Mouse (Mus musculus) limb, embryonic 15.5 days (tissue): Measurements from ENCODE around the gene Naga. TPM values are rescaled to one million over a fixed set of nuclear protein-coding genes. Genes with fewer than 3 reads are reported as not detected.
A peak's percentile ranks its signal among the peaks of the same experiment; 100 is the strongest.

Source experiments
- ATAC-seq: fragments of 200-750 bp; cut with Nextera tagmentation; 2 replicates; pipeline ENCODE4 v1.8.0; 2017; ENCODE audit warnings: low read depth, moderate TSS enrichment; ENCODE audit not compliant: insufficient number of reproducible peaks, low FRiP score, low TSS enrichment
- H3K27ac ChIP-seq: fragments of 300-500 bp; sonication (generic); 2 replicates; pipeline ENCODE4 v1.5.1; 2015; ENCODE audit warnings: moderate library complexity, mild to moderate bottlenecking, inconsistent platforms
- H3K27me3 ChIP-seq: fragments of 300-500 bp; sonication (generic); 2 replicates; pipeline ENCODE4 v1.6.1; 2015; ENCODE audit warnings: inconsistent platforms
- H3K36me3 ChIP-seq: fragments of 300-500 bp; sonication (generic); 2 replicates; pipeline ENCODE4 v1.6.1; 2015; ENCODE audit warnings: inconsistent platforms
- H3K4me1 ChIP-seq: fragments of 300-500 bp; sonication (generic); 2 replicates; pipeline ENCODE4 v1.6.1; 2015; ENCODE audit warnings: inconsistent platforms
- H3K4me2 ChIP-seq: fragments of 300-500 bp; sonication (generic); 2 replicates; pipeline ENCODE4 v1.6.1; 2015; ENCODE audit warnings: mild to moderate bottlenecking, inconsistent platforms
- H3K4me3 ChIP-seq: fragments of 300-500 bp; sonication (generic); 2 replicates; pipeline ENCODE4 v1.5.1; 2015; ENCODE audit warnings: mild to moderate bottlenecking, inconsistent platforms
- H3K9ac ChIP-seq: fragments of 300-500 bp; sonication (generic); 2 replicates; pipeline ENCODE4 v1.6.1; 2015; ENCODE audit warnings: inconsistent platforms
- H3K9me3 ChIP-seq: fragments of 300-500 bp; sonication (generic); 2 replicates; pipeline ENCODE4 v1.6.1; 2016; ENCODE audit warnings: inconsistent platforms
- WGBS: fragments of 180-500 bp; shearing (Covaris S2); methylation state at CpG from one replicate; pipeline ENCODE4 v1.1.7; 2015; 5-methylcytosine and 5-hydroxymethylcytosine counted together
- polyA plus RNA-seq: library from polyadenylated mRNA; unstranded; fragments of >200 nt; fragmentation: Nextera tagmentation; extraction: Ambion mirVana; gene quantifications from 2 replicates; pipeline ENCODE4 v1.2.1, GENCODE M21; 2015

Naga gene
- polyA plus RNA-seq, 1 experiment from 2014 or later, result 56.6 TPM

GRCm38 (mm10) chr15:82342543-82342935 is 3.8 kb upstream of the Naga start:
- H3K27ac ChIP-seq, result peak overlapping the region; percentile 87; the same call in 1 of the 2 replicates
- no peaks in the 10 kb centered on the region for H3K9me3 ChIP-seq
- H3K27me3 ChIP-seq, result no peaks in the 10 kb centered on the region
- peak overlapping the region; percentile 57; the same call in 1 of the 2 replicates for H3K4me3 ChIP-seq
- 64% methylated on average over 5 of the region's 5 CpGs for WGBS
- peaks cover 10% of the 10 kb centered on the region; the same call in 1 of the 2 replicates for H3K36me3 ChIP-seq
- no peak overlapping the region for H3K9ac ChIP-seq
- ATAC-seq, result no peak
- no peak overlapping the region; the same call in 1 of the 2 replicates for H3K4me2 ChIP-seq
- peaks cover 52% of the 10 kb centered on the region for H3K4me1 ChIP-seq

DNA sequence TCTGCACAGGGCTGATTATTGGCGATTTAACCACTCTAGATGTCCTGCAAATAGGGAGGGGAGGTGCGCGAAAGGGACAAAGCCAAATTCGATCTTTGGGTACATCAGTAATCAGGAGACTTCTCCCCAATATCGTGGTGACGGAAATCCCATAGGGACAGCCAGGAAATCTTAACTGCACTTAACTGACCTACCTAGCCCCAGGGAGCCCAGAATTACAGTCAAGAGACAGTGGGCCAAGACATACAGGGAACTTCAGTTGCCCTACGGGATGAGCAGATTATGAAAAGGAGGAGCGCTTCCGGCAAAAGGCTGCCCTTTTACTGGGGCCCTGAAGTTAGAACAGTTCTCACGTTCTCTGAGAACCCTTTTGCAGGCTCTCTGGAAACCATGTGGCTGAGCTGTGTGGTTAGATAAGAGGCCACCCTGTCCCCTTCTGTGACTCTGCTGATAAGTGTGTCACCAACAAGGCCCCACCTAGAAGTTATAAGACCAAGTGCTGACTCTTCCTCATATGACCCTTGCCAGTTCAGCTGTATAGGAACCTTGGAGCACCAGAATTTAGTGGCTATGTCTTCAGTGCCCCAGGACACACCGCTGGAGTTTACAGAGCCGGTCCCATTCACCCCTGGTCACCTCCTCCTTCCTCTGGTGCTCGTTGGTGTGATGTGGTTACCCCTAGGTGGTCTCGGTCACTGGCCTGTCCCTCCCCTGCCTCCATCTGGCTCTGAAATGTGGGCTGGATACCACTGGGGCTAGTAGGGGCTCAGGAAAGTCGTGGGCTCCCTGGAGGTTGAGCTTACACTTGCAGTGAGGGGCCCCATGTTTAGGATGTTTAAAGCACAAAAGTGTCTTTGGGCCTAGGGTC is 3.2 kb upstream of the Naga start:
- Histone ChIP-seq H3K27me3 (no peaks in the 10 kb centered on the region), H3K27ac (peak overlapping the region; percentile 87), H3K4me1 (peaks cover 52% of the 10 kb centered on the region), H3K4me2 (peak overlapping the region; percentile 72), H3K4me3 (peak overlapping the region; percentile 57), H3K36me3 (peaks cover 10% of the 10 kb centered on the region; the same call in 1 of the 2 replicates), H3K9ac (peak overlapping the region; percentile 70; the same call in 1 of the 2 replicates), H3K9me3 (no peaks in the 10 kb centered on the region)
- ATAC-seq, result no peak
- 46% methylated on average over 15 of the region's 15 CpGs for WGBS

- Histone ChIP-seq H3K9me3 (no peaks in the 10 kb centered on the region), H3K36me3 (peaks cover 19% of the 10 kb centered on the region), H3K4me1 (peaks cover 51% of the 10 kb centered on the region), H3K27ac (peak overlapping the region; percentile 87), H3K9ac (peak overlapping the region; percentile 70), H3K4me2 (peak overlapping the region; percentile 72), H3K4me3 (peak overlapping the region; percentile 57), H3K27me3 (no peaks in the 10 kb centered on the region)
- no peak for ATAC-seq
- WGBS, result 2% methylated on average over 40 of the region's 40 CpGs
Observed at GRCm38 (mm10) chr15:82341036-82341501, 2.3 kb upstream of the Naga start.

- 46% methylated on average over 21 of the region's 21 CpGs for WGBS
- no peak for ATAC-seq
- Histone ChIP-seq H3K4me3 (peak overlapping the region; percentile 57), H3K4me2 (peak overlapping the region; percentile 72), H3K27me3 (no peaks in the 10 kb centered on the region), H3K27ac (peak overlapping the region; percentile 87), H3K9me3 (no peaks in the 10 kb centered on the region), H3K9ac (peak overlapping the region; percentile 70), H3K36me3 (peaks cover 24% of the 10 kb centered on the region), H3K4me1 (peaks cover 51% of the 10 kb centered on the region)
Observed at GRCm38 (mm10) chr15:82340414-82341035, 1.8 kb upstream of the Naga start.

DNA sequence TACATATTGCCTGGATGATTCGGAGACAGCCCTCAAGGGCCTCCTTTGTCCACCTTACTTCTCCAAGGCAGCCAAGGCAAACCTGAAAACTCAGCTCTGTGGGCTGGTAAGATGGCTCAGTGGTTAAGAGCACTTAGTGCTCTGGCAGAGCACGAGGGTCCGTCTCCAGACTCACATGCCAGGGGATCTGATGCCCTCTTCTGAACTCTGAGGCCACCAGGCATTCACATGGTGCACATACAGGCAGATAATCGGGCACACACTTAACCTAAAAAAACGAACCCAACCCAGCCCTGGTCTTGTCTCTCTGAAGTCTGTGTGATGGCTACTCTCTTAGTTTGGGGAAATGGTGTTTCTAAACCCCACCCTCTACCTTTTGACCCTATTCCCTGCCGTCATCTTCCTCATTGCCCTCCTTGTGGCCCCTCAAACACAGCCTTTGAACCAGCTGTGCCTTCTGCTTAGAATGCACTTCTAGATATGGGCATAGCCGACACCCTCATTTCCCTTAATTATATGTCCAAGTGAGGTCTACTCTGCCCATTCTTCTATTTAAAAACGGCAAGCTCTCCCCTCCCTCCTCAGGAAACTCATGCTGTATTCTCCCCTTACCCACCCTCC is 1.0 kb upstream of the Naga start:
- Histone ChIP-seq H3K4me1 (peaks cover 51% of the 10 kb centered on the region), H3K4me3 (no peak overlapping the region), H3K27ac (peak overlapping the region; percentile 87; the same call in 1 of the 2 replicates), H3K4me2 (no peak overlapping the region), H3K9ac (no peak overlapping the region), H3K9me3 (no peaks in the 10 kb centered on the region), H3K27me3 (no peaks in the 10 kb centered on the region), H3K36me3 (peaks cover 31% of the 10 kb centered on the region)
- ATAC-seq, result no peak
- WGBS, result 73% methylated on average over 8 of the region's 8 CpGs

- peaks cover 37% of the 10 kb centered on the region for H3K36me3 ChIP-seq
- peak overlapping the region; percentile 60 for H3K4me3 ChIP-seq
- ATAC-seq, result no peak
- peak overlapping the region; percentile 62 for H3K4me2 ChIP-seq
- H3K9me3 ChIP-seq, result no peaks in the 10 kb centered on the region
- peaks cover 51% of the 10 kb centered on the region for H3K4me1 ChIP-seq
- WGBS, result 56% methylated on average over 10 of the region's 10 CpGs
- peak overlapping the region; percentile 70; the same call in 1 of the 2 replicates for H3K27ac ChIP-seq
- H3K27me3 ChIP-seq, result no peaks in the 10 kb centered on the region
- no peak overlapping the region for H3K9ac ChIP-seq
Observed at GRCm38 (mm10) chr15:82339150-82339549, 425 bp upstream of the Naga start.

DNA sequence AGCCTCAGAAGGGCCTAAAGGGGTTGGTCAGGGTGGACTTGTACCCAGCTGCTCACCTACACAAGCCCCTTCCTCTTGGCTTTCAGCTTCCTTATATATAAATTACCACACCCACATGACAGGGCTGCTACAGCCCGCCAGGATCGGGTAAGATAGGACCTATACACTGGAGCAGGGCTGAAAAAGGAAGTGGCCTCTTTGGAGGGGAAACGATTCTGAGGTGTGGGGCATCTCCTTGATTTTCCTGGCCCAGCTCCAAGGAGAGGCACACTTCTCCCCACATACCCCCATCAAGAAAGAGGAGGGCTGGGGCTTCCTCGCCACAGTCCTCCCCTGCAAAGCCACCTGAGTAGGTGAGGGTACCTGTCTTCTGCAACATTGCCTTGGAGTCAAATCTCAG is 850 bp downstream of the Naga start:
- 18% methylated on average over 4 of the region's 4 CpGs for WGBS
- peak overlapping the region; percentile 70; the same call in 1 of the 2 replicates for H3K27ac ChIP-seq
- H3K4me3 ChIP-seq, result peak overlapping the region; percentile 60
- H3K4me2 ChIP-seq, result peak overlapping the region; percentile 62
- no peak for ATAC-seq
- H3K9ac ChIP-seq, result peak overlapping the region; percentile 53; the same call in 1 of the 2 replicates
- peaks cover 49% of the 10 kb centered on the region for H3K4me1 ChIP-seq
- no peaks in the 10 kb centered on the region for H3K9me3 ChIP-seq
- H3K27me3 ChIP-seq, result no peaks in the 10 kb centered on the region
- H3K36me3 ChIP-seq, result peaks cover 31% of the 10 kb centered on the region

- H3K27ac ChIP-seq, result no peak overlapping the region
- H3K4me2 ChIP-seq, result no peak overlapping the region
- H3K9me3 ChIP-seq, result no peaks in the 10 kb centered on the region
- no peak for ATAC-seq
- no peak overlapping the region for H3K4me3 ChIP-seq
- H3K36me3 ChIP-seq, result peaks cover 38% of the 10 kb centered on the region
- peaks cover 37% of the 10 kb centered on the region for H3K4me1 ChIP-seq
- H3K27me3 ChIP-seq, result no peaks in the 10 kb centered on the region
- no peak overlapping the region for H3K9ac ChIP-seq
- 61% methylated on average over 12 of the region's 12 CpGs for WGBS
Observed at GRCm38 (mm10) chr15:82336629-82337028, 2.1 kb downstream of the Naga start.

GRCm38 (mm10) chr15:82335194-82335593 is 3.5 kb downstream of the Naga start:
- Histone ChIP-seq H3K36me3 (peaks cover 48% of the 10 kb centered on the region), H3K9ac (no peak overlapping the region), H3K4me3 (no peak overlapping the region), H3K27ac (no peak overlapping the region), H3K9me3 (no peaks in the 10 kb centered on the region), H3K4me1 (peaks cover 23% of the 10 kb centered on the region), H3K27me3 (no peaks in the 10 kb centered on the region), H3K4me2 (no peak overlapping the region)
- WGBS, result 97% methylated on average over 4 of the region's 4 CpGs
- no peak for ATAC-seq

DNA sequence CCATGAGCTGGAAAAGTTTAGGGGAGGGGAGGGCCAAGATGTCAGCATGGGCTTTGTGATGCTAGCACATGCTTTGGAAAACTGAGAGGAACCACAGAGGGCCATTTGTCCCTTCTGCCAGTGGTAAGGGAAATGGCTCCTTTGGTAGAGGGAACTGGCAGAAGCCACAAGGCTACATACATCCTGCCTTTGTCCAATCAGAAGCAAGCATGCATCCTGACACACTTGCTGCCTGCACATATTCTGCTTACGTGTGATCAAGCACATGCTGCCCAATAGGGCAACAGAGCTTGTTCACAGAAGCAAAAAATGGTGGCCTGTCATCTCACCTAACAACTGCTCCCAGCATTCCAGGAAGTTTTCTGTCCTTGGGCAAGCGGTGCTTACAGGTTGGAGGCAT is 13.3 kb downstream of the Naga start:
- H3K4me1 ChIP-seq, result no peaks in the 10 kb centered on the region
- H3K4me2 ChIP-seq, result no peak overlapping the region
- no peaks in the 10 kb centered on the region for H3K27me3 ChIP-seq
- H3K9me3 ChIP-seq, result no peaks in the 10 kb centered on the region
- H3K4me3 ChIP-seq, result no peak overlapping the region
- no peak for ATAC-seq
- peaks cover 9% of the 10 kb centered on the region; the same call in 1 of the 2 replicates for H3K36me3 ChIP-seq
- WGBS, result 40% methylated on average over 2 of the region's 2 CpGs
- H3K9ac ChIP-seq, result no peak overlapping the region
- peak overlapping the region; percentile 5; the same call in 1 of the 2 replicates for H3K27ac ChIP-seq

DNA sequence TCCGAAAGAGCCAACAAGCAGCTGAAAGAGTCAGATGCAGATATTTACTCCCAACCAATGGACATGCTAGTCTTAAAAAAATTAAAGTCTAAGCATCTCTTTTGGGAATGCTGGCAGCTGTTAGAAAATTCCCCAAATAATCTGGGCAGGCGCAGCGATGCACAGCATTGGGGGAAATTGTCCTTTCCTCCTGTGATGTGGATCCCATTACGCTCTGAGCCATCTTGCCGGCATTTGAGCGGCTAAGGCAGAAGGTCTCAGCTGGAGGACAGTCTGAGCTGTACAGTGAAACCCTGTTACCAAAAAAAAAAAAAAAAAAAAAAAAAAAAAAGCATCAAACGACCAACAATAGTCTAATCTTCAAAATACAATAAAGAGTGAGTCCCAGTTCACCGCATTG is 16.5 kb downstream of the Naga start:
- Histone ChIP-seq H3K36me3 (no peaks in the 10 kb centered on the region), H3K4me2 (no peak overlapping the region), H3K9me3 (no peaks in the 10 kb centered on the region), H3K4me3 (no peak overlapping the region), H3K9ac (no peak overlapping the region), H3K27ac (no peak overlapping the region), H3K27me3 (no peaks in the 10 kb centered on the region), H3K4me1 (no peaks in the 10 kb centered on the region)
- no peak for ATAC-seq
- WGBS, result 71% methylated on average over 8 of the region's 8 CpGs
